Mouse (Mus musculus): ENCODE data around the gene Gstt3.

Gene Gstt3

DNA sequence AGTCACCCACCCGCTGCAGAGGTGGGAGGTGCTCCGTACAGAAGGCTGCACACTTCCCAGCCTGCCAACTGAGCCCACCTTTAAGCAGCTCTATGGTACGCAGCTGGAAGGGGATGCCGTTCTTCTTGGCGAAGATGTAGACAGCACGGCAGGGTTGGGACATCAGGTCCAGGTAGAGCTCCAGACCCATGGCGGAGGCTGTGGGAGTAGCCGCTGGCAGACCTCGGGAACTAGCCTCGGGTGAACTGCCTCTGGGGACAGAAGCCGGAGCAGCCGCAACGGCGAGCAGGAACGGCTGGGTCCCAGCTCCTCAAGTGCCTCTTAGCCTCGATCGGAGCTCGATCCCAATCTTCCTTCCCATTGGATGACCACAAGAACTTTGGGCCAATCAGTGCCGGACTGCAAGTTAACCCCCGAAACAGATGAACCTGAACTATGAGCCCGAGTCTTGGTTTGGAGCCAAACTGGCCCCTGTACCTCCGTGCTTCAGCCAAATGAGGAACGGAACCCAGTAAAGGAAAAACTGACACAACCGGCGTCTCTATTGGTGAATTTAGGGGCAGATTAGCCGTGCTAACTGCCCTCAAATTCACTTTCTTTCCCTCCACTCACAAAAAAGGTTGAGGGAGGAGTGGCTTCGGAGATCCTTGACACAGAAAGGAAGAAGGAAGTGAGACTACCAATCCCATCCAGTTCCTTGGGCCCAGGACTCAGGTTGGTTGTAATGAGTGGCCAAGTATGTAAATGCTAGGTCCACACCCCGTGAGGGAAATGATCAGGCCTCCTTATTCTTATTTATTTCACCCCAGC lies at the start of gene Gstt3, which contains the start of gene Gm20441:
Gene Gstt3 (minus strand): TSS at position 646 of the 810 bp plus-strand sequence.
Gene Gm20441 (minus strand): TSS at position 186 of the 810 bp plus-strand sequence.
- peak; percentile 81 for DNase-seq

DNA sequence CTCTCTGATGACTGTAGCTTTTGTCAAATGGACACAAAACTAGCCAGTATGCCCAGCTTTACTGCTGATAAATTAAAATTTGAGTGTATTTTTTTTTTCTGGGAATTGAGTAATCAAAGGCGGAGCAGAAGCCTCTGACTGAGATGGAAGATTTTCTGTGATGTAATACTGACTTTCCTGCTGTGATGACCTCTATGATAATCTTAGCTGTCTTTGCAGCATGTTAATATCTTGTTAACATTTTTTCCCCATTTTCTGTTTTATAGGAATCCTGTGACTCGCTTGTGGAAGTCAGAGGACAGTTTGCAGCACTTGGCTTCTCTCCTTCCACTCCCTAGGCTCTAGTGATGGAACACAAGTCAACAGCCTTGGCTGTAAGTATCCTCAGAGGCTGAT lies 49.1 kb upstream of the Gstt3 start:
- no peak for DNase-seq

DNA sequence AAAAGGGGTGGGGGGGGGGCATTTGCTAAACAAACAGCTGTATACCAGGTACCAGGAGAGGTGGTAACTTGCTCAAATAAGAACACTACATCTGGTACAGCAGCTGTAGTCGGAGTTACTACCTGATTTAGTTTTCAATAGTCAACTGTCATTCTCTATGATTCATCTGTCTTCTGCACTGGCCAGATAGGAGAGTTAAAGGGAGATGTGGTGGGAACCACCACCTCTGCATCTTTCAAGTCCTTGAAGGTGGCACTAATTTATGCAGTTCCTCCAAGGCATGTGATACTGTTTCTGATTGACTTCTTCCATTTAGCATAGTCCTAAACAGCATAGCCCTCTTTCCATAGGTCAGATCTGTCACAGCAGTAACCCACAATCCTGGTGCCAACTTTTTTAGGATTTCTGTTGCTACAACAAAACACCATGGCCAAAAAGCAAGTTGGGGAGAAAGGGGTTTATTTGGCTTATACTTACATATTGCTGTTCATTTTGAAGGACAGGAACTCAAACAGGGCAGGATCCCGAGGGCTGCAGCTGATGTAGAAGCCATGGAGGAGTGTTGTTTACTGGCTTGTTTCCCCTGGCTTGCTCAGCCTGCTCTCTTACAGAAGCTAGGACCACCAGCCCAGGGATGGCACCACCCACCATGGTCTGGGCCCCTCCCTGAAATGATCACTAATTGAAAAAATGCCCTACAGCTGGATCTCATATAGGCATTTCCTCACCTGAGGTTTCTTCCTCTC lies 48.5 kb upstream of the Gstt3 start:
- DNase-seq, result no peak

DNA sequence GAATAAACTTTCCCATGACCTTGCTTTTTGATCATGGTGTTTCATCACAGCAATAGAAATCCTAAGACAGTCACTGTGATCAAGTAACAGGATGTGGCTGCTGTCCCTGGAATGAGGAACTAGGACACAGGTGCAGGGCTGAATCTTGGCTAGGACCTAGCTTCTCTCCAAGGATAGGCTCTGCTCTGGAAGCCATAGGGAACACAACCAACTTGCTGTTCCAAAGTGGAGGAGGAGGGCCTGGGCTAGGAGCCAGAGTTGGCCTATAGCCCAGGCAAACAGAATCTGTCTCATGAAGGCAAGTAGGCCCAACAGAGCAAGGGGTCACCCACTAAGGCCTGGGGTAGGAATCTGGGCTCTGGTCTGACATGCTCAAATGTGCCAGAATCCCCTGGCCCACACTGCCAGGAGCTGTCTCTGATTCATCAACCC lies 47.3 kb upstream of the Gstt3 start:
- DNase-seq, result peak; percentile 55

DNA sequence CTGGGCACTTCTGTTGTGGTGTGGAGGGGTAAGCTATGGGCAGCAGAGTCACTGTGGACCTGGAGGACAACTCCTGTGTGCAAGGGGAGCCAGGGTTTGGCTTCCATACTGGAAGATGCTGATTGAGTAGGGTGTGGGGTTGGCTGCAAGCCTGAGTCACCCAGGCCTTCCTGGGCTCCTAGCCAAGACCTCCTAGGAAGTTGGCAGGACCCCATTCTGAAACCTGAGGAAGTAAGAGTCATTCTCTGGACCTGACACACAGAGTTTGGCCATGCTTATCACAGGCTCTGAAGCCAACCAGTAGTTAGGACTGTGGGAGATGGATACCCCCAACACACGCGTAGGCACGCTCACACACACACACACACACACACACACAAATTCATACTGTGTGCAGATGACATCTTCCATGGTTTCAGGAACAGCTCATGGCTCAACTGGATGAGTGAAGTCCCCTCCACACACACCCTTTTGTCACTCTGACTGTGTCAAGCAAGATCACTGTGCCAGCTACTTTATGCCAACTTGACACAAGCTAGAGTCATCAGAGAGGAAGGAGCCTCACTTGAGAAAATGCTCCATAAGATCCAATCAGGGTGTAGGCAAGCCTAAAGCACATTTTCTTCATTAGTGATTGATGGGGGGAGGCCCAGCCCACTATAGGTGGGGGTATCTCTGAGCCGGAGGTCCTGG lies 46.6 kb upstream of the Gstt3 start:
- DNase-seq, result peak; percentile 77

DNA sequence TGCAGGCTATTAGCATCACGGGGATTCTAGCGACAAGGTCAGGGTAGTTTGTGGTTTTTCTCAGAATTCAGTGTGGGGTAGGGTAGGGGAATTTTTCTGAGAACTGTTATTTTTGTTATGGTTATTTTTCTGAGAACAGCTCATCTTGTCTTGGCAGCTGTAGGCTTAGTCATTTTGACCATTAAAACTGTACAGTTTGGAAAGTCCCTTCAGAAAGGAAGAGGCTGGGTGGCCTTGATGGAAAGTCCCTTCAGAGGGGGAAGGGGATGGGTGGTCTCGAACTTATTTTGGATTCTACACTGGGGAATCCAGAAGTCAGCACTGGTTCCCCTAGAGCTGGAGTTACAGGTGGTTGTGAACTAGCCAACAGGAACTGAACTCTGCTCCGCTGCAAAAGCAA lies 43.3 kb upstream of the Gstt3 start:
- DNase-seq, result no peak

DNA sequence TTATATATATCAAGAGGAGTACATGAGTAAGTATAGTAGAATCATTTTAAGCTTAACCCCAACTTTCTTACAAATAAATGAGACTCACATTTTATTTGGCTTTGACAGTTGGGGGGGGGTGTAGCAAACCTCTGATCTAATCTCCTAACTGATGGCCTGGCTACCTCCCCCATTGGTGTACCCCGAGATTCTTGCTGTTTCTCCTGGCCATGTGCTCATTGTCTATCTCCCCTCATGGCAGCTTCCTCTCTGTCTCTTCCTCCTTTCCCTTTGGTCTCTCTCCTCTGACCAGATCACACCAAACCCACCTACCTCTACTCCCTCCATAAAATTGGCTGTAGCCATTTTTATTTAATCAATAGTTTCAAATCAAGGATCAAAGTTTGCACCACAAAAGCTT lies 42.6 kb upstream of the Gstt3 start:
- DNase-seq, result no peak

DNA sequence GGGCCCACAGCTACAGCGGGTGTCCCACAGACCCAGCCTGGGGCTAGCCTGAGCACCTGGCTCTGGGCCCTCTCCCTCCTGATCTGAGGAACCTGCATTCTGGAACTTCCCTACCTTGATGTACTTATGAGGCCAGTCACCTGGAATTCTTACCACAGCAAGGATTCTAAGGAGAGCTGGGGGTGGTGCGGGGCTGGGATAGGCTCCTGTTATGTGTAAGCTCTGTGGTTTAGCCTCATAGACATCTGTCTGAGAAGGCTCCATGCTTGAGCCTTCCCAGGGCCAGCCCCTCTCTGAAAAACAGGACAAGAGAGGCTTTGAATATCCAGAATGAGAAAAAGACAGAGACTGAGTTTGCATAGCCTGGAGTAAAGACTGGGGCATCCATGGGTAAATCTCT lies 41.2 kb upstream of the Gstt3 start, which contains the start of gene Gstt4:
Gene Gstt4 (minus strand): TSS at position 101 of the 400 bp plus-strand sequence.
- no peak for DNase-seq

DNA sequence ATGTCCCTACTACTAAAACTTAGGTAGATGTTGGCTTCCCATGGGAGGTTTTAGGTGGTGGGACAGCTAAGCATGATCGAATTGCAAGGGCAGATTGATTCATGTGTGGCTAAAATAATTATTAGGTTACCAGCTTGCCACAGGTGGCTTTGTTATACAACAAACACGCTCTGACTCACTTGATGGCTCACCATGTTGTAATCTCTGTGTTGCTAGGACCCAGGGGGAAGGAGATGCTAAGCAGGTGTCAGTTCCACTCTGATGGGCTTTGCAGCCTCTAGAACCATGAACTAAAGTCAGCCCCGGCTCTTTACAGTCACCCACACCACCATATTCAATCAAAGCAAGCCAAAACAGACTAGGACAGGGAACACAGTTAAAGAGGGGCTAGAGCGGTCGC lies 38.7 kb upstream of the Gstt3 start:
- no peak for DNase-seq

DNA sequence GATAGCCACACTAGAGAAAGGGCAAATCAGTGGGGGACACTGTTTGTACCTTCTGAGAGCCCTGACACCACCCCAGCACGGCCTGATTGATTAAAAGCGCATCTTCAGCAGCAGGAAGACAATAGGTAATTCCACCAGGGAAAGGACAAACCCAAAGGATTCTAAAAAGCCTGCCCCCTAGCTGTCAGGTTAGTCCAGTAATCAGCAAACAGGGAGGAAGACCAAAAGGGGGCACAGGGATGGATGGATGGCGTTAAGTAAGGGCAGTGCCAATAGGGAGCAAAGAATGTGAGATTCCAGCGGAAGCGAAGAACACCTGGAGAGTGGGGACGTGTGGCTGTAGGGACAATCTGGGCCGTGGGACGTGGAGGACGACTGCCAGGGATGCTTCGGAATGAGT lies 37.4 kb upstream of the Gstt3 start:
- no peak for DNase-seq

DNA sequence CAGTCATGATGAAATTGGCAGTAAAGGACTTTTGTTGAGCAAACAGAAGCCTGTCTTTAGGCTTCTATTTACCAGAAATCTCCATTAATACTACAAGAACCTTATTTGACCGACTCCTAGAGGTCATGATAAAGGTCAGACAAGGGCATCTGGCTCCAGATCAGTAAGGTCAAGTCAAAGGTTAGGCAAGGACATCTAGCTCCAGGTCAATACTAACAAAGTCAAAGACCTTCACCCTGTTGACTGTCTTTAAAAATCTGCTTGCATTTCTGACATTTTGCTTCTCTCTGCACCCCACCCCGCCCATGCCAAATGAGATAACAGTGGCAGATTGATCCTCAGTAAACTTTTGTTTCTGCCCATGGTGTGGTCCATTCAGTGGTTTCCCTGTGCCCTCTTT lies 23.0 kb upstream of the Gstt3 start:
- DNase-seq, result no peak

DNA sequence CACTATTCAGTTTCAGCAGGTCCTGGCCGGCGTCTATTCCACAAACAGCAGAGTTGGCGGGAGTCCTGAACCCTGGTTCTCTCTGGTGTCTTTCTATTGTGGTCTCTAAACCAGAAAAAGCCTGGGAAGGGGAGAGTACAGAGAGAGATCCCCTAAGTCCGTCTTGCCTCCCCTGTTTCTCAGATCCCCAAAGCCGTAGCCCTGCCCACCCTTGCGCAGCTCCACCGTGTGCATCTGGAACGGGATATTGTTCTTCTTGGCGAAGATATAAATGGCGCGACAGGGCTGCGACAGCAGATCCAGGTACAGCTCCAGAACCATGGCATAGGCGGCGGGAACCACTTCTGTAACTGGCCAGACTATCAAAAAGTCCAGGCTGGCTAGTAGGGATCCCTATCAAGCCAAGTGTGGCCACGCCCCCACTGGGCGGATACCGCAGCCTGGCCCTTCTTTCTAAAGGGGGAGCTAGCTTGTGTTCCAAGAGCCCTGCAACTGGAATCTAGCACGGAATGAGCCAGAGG lies 17.0 kb upstream of the Gstt3 start, which contains the start of gene Gstt1:
Gene Gstt1 (minus strand): TSS at position 409 of the 521 bp plus-strand sequence.
- DNase-seq, result peak; percentile 78

DNA sequence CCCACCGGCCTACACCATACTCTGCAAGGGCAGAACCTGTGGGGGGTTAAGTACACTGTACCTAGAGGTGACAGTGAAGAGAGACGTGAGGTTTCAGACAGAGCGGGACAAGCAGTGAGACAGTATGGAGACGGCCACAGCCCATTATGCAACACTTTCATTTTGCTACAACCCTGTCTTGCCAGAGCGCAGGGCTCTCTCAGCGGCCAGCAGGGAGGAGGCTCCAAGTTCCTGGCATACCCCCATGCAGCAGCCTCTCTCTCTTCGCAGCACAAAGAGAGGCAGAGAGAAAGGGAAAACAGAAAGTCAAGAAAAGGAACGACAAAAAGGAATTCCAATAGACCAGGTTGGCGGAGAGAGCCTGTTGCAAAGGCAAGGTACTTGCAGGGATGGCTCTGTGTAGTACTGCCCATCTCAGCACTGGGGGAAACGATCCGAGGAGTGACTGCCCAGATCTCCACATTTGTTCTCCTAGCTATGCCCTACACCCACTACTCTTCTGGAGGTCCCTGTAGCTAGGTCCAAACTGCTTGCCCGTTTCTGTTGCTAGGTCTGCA lies 16.5 kb upstream of the Gstt3 start:
- DNase-seq, result peak; percentile 61

DNA sequence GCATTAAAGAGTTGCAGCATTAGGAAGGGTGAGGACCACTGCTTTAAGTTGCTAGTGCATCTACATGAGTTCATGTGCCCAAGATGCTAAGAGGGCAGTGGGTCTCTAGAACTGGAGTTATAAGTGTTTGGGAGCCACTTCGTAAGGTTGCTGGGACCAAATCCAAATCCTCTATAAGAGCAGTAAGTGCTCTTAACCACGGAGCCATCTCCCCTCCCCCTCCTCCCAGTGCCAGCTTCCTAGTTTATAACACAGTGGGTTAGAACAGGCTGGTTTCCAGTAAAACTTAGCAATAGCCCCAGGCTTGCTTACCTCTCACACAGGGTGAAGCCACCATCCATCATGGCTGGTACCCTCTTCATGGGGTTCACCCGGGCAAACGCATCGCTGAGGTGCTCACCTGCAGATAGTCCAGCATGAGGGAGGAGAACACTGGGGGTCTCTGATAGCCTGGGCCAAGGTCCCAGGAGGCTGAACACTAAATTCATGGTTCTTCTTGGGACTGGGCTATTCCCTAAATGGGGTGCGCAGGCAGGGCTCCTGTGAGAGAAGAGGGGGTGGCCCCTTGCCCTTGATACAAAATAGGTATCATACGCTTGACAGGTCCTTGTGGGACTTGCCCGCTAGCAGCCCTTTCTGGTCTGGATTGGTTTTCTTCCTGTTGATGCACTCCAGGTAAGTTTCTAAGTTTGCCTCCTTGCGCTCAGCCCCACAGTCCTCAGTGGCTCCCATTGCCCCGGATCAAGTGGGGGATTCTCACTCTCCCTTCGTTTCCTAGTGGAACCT lies 15.7 kb upstream of the Gstt3 start:
- peak; percentile 26 for DNase-seq

DNA sequence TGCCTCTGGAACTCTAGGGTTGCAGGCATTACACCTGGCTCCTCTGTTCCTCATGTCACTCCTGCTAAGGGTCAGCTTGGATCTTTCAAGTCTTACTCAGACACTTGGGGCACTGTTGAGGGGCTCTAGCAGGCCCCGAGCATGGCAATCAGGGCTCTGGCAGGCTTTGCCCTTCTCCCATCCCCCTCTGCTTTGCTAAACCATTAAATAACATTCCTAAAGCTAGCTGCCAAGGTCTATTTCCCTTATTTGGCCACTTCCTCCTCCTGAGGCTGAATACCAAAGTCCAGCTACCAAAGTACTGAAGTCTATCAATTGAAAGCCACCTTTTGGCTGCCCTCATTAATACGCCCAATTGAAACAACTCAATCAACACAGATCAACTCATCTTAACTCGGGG lies 13.7 kb upstream of the Gstt3 start:
- DNase-seq, result peak; percentile 62

DNA sequence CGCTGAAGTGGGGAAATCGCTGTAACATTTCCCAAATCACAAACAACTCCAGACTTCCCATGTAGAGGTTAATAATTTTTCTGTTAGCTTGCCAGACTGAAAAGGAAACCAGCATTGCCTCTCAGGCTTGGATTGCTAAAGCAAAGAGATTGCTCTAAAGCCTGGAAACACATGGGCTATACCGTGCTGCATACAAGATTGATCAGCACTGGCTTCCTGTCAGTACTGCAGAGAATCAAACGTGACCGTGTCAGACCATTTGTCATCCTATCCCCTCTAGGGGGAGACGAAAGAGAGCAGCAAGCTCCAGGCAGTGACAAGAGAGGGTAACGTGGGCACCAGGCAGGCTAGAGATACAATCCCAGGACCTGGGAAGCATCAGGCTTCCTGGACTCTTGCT lies 9.6 kb upstream of the Gstt3 start:
- DNase-seq, result no peak

DNA sequence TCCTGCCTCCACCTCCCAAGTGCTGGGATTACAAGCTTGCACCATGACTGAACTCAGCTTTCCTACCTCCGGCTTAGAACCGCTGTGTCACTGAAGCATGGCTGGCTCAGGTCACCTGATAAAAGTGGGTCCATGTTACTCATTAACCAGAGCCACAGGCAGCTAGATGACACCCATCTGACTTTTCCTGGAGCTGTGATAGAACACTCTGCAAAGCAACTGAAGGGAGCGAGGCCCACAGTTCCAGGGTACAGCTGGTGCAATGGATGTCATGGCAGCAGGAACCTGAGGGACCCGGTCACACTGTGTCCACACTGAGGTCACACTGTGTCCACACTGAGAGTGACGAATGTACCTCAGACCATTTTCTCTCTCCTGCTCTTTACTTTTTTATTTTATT lies 8.6 kb upstream of the Gstt3 start:
- peak; percentile 45 for DNase-seq

DNA sequence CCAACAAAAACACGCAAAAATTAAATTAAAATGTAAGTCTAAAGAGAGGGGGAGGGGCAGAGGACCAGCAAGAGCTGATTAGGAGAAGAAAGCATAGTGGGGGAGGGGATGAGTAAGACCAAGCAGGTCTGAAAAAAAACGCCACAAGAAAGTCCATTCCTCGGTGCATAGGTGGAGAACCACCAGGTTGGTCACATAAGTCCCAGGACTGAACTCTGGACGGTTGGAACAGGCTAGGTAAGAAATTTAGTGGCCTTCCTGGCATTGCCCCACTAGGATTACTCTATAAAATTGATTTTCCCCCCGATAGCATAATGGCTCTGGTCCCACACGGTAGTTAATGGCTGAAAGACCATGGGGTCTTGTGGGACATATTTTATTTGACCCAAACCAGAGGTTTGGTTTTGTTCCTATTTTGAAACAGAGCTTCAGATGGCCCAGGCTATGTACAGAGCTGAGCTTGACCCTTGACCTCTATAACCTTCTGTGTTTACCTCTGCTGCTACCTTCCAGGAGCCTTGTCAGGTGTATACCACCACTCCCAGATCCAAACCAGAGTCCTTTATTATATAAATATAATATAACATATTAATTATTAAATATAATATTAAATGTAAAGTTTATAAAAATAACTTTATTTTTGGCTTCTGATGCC lies 8.0 kb upstream of the Gstt3 start:
- no peak for DNase-seq

DNA sequence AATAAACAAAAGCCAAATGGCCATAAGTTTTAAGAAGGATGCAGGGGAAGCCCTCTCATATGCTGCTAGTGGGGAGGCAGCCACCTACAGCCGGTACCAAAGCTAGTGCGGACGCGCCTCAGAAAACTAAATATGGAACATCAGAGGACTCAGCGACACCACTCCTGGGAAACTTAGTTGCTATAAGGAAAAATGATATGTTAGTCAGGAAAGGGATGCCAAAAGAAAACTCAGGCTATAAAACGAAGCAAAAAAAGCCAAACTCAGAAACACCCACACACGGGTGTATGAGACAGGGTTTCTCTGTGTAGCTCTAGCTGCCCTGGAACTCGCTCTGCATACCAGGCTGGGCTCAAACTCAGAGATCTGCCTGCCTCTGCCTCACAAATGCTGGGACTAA lies 7.1 kb upstream of the Gstt3 start:
- no peak for DNase-seq

DNA sequence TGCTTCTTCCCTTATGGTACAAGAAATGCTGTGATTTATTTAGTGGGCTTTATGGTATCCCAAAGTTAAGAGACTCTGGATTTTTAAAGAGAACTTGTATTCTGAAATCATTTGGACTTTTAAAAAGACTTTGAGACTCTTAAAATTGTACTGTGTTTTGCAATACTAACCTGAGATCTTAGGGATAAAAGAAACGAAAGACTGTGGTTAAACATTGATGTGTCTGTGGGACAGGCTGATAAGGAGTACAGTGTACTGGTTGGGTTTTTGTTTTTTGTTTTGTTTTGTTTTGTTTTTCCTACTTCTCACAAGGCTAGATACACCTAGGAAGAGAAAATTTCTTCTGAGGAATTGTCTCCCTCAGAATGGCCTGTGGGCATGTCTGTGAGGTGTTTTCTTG lies 4.2 kb upstream of the Gstt3 start:
- no peak for DNase-seq

Measured in kidney, postnatal 10 days (tissue).